Mouse (Mus musculus): ENCODE results near the gene Gstt3.

- TF ChIP-seq CTCF (IDR thresholded peaks at IDR 0.05; ENCODE audit: low read depth, low read length) (peak; percentile 65), POLR2A (IDR thresholded peaks at IDR 0.05; ENCODE audit: insufficient read depth, low read length) (peak; percentile 71)
Observed at GRCm38 (mm10) chr10:75772795-75773664, 8.2 kb downstream of the Gstt3 start, which contains the start of gene Ddt.
